Comparison of ENCODE assay signal across 8 mouse cellular contexts in genomic region chr7:44433371-44433770, GRCm38 (mm10). TPM values are rescaled to one million over a fixed set of nuclear protein-coding genes. Genes with fewer than 3 reads are reported as not detected.
DNase-seq lines count a peak whose midpoint lies in the region; ATAC-seq and TF ChIP-seq lines count a peak whose summit lies in the region.

No protein-coding gene starts in this region.

- no peak for TF ChIP-seq POLR2A in kidney, adult 2 months (IDR thresholded peaks at IDR 0.05; ENCODE audit: low read depth, low read length)

- no peak for DNase-seq in kidney, adult 2 months
- peak; percentile 98 for DNase-seq in ZHBTc4 (ENCODE audit: low read depth, low spot score)
- peak; percentile 78 for DNase-seq in forebrain, postnatal 0 days
- no peak for DNase-seq in layer of hippocampus, adult 11-12 months (ENCODE audit: low spot score)
- no peak for DNase-seq in layer of hippocampus, postnatal 10 days (ENCODE audit: low spot score in 2 of 2)
- no peak for DNase-seq in heart, postnatal 4 days

- peak; percentile 35; the same call in 1 of the 2 replicates for ATAC-seq in kidney, embryonic 16.5 days (ENCODE audit: low FRiP score, low TSS enrichment)
- ATAC-seq in forebrain, postnatal 0 days, result peak; percentile 65
- peak; percentile 37 for ATAC-seq in megakaryocyte-erythroid progenitor cell, adult 5-6 weeks (replicated peaks; ENCODE audit: low FRiP score, low TSS enrichment, poor library complexity, severe bottlenecking)

- no peak overlapping the region for H3K27ac ChIP-seq in kidney, embryonic 16.5 days (ENCODE audit: low read length)
- H3K27ac ChIP-seq in kidney, adult 2 months (ENCODE audit: insufficient read depth, low read depth, low read length), result no peak overlapping the region
- no peak overlapping the region for H3K27ac ChIP-seq in forebrain, postnatal 0 days (ENCODE audit: low read depth, low read length)

- H3K4me3 ChIP-seq in kidney, embryonic 16.5 days (ENCODE audit: low read length), result no peak overlapping the region
- no peak overlapping the region for H3K4me3 ChIP-seq in kidney, adult 2 months (ENCODE audit: insufficient read depth, low read depth, low read length)
- no peak overlapping the region for H3K4me3 ChIP-seq in forebrain, postnatal 0 days (ENCODE audit: low read depth, low read length)

- H3K4me2 ChIP-seq in kidney, embryonic 16.5 days (replicated peaks; ENCODE audit: low read depth, low read length), result no peak overlapping the region
- H3K4me2 ChIP-seq in forebrain, postnatal 0 days (ENCODE audit: low read depth), result no peak overlapping the region

- H3K4me1 ChIP-seq in kidney, embryonic 16.5 days (ENCODE audit: insufficient read depth, low read length), result peaks cover 9% of the 10 kb centered on the region
- no peaks in the 10 kb centered on the region for H3K4me1 ChIP-seq in kidney, adult 2 months (ENCODE audit: control insufficient read depth, insufficient read depth, low read length)
- H3K4me1 ChIP-seq in forebrain, postnatal 0 days (ENCODE audit: insufficient read depth), result peaks cover 13% of the 10 kb centered on the region; the same call in 1 of the 2 replicates

- H3K27me3 ChIP-seq in kidney, embryonic 16.5 days (ENCODE audit: insufficient read depth, low read length), result peaks cover 39% of the 10 kb centered on the region
- H3K27me3 ChIP-seq in kidney, adult 2 months (replicated peaks; ENCODE audit: control insufficient read depth, insufficient read depth, low read length), result peaks cover 2% of the 10 kb centered on the region; the same call in 1 of the 2 replicates
- H3K27me3 ChIP-seq in forebrain, postnatal 0 days (ENCODE audit: insufficient read depth, low read length), result no peaks in the 10 kb centered on the region

- no peaks in the 10 kb centered on the region for H3K36me3 ChIP-seq in kidney, embryonic 16.5 days (ENCODE audit: insufficient read depth, low read length)
- H3K36me3 ChIP-seq in kidney, adult 2 months (ENCODE audit: control insufficient read depth, insufficient read depth, low read length), result no peaks in the 10 kb centered on the region
- H3K36me3 ChIP-seq in forebrain, postnatal 0 days (ENCODE audit: insufficient read depth), result peaks cover 12% of the 10 kb centered on the region; the same call in 1 of the 2 replicates

- no peak for TF ChIP-seq CTCF in kidney, adult 2 months (conservative IDR thresholded peaks at IDR 0.05; ENCODE audit: insufficient read depth, insufficient read length, low read depth, low read length)
- TF ChIP-seq CTCF in forebrain, postnatal 0 days (IDR thresholded peaks at IDR 0.05; ENCODE audit: low read depth), result no peak

- H3K9me3 ChIP-seq in kidney, embryonic 16.5 days (ENCODE audit: low read length), result no peaks in the 10 kb centered on the region
- no peaks in the 10 kb centered on the region for H3K9me3 ChIP-seq in forebrain, postnatal 0 days (ENCODE audit: low read length)

- WGBS in kidney, embryonic 16.5 days, result 5% methylated on average over 7 of the region's 7 CpGs
- WGBS in kidney, adult 2 months, result 6% methylated on average over 7 of the region's 7 CpGs
- WGBS in forebrain, postnatal 0 days, result 14% methylated on average over 7 of the region's 7 CpGs

- no peak overlapping the region for H3K9ac ChIP-seq in kidney, embryonic 16.5 days (replicated peaks; ENCODE audit: low read length)
- no peak overlapping the region for H3K9ac ChIP-seq in forebrain, postnatal 0 days

RNA-seq across cellular contexts. Expression of gene Lrrc4b, which starts 4.6 kb away (rescaled TPM):
- polyA plus RNA-seq in kidney, embryonic 16.5 days (2015; fragmentation: Nextera tagmentation; extraction: Ambion mirVana), result 0.25 and 0.32 TPM in 2 replicates
- 0.30 and 0.52 TPM in 2 replicates for polyA plus RNA-seq in kidney, adult 2 months (2012; rRNA removed)
- total RNA-seq in forebrain, postnatal 0 days (2014; rRNA removed), result 347 and 391 TPM in 2 replicates
- 19.5 and 22.2 TPM in 2 replicates for polyA plus RNA-seq in forebrain, postnatal 0 days (2015; fragmentation: Nextera tagmentation; extraction: Ambion mirVana)
- not detected in 2 replicates for total RNA-seq in megakaryocyte-erythroid progenitor cell, adult 5-6 weeks (2014; fragmentation: Nextera tagmentation)
- not detected in 2 replicates for total RNA-seq in megakaryocyte-erythroid progenitor cell, adult 5-6 weeks (2017)
- total RNA-seq in layer of hippocampus, postnatal 10 days (2021), result 100 to 1,000 TPM; 338 to 365 TPM
- 10 to 100 TPM; 50.2 to 51.9 TPM for total RNA-seq in heart, postnatal 4 days (2021)

RNA-seq across cellular contexts. Expression of gene Aspdh, which starts 31.8 kb away (rescaled TPM):
- 6.9 and 7.7 TPM in 2 replicates for polyA plus RNA-seq in kidney, embryonic 16.5 days (2015; fragmentation: Nextera tagmentation; extraction: Ambion mirVana)
- 224 and 293 TPM in 2 replicates for polyA plus RNA-seq in kidney, adult 2 months (2012; rRNA removed)
- total RNA-seq in forebrain, postnatal 0 days (2014; rRNA removed), result 4.4 and 20.3 TPM in 2 replicates
- polyA plus RNA-seq in forebrain, postnatal 0 days (2015; fragmentation: Nextera tagmentation; extraction: Ambion mirVana), result 1.6 and 2.2 TPM in 2 replicates
- total RNA-seq in megakaryocyte-erythroid progenitor cell, adult 5-6 weeks (2014; fragmentation: Nextera tagmentation), result not detected in 2 replicates
- total RNA-seq in megakaryocyte-erythroid progenitor cell, adult 5-6 weeks (2017), result not detected in 2 replicates
- 10 to 100 TPM; 13.0 to 16.5 TPM for total RNA-seq in layer of hippocampus, postnatal 10 days (2021)
- total RNA-seq in heart, postnatal 4 days (2021), result 1 to 10 TPM; 2.2 TPM

RNA-seq across cellular contexts. Expression of gene Josd2, which starts 34.4 kb away (rescaled TPM):
- 88.1 and 89.5 TPM in 2 replicates for polyA plus RNA-seq in kidney, embryonic 16.5 days (2015; fragmentation: Nextera tagmentation; extraction: Ambion mirVana)
- 92.8 and 129 TPM in 2 replicates for polyA plus RNA-seq in kidney, adult 2 months (2012; rRNA removed)
- total RNA-seq in forebrain, postnatal 0 days (2014; rRNA removed), result 27.6 and 39.3 TPM in 2 replicates
- 28.6 and 31.7 TPM in 2 replicates for polyA plus RNA-seq in forebrain, postnatal 0 days (2015; fragmentation: Nextera tagmentation; extraction: Ambion mirVana)
- total RNA-seq in megakaryocyte-erythroid progenitor cell, adult 5-6 weeks (2014; fragmentation: Nextera tagmentation), result 73.4 and 96.5 TPM in 2 replicates
- total RNA-seq in megakaryocyte-erythroid progenitor cell, adult 5-6 weeks (2017), result 25.0 and 30.6 TPM in 2 replicates
- 10 to 100 TPM; 38.7 to 41.1 TPM for total RNA-seq in layer of hippocampus, postnatal 10 days (2021)
- 10 to 100 TPM; 71.8 to 81.4 TPM for total RNA-seq in heart, postnatal 4 days (2021)

RNA-seq across cellular contexts. Expression of gene 1700008O03Rik, which starts 47.8 kb away (rescaled TPM):
- 0.64 and 1.1 TPM in 2 replicates for polyA plus RNA-seq in kidney, embryonic 16.5 days (2015; fragmentation: Nextera tagmentation; extraction: Ambion mirVana)
- polyA plus RNA-seq in kidney, adult 2 months (2012; rRNA removed), result 0.69 and 0.75 TPM in 2 replicates
- total RNA-seq in forebrain, postnatal 0 days (2014; rRNA removed), result 1.3 and 7.3 TPM in 2 replicates
- polyA plus RNA-seq in forebrain, postnatal 0 days (2015; fragmentation: Nextera tagmentation; extraction: Ambion mirVana), result 2.7 and 3.5 TPM in 2 replicates
- total RNA-seq in megakaryocyte-erythroid progenitor cell, adult 5-6 weeks (2014; fragmentation: Nextera tagmentation), result not detected in 2 replicates
- 0.65 TPM in 1 of 2 replicates, not detected in the other for total RNA-seq in megakaryocyte-erythroid progenitor cell, adult 5-6 weeks (2017)
- total RNA-seq in layer of hippocampus, postnatal 10 days (2021), result 1 to 10 TPM; 4.3 to 5.0 TPM
- not detected for total RNA-seq in heart, postnatal 4 days (2021)

RNA-seq across cellular contexts. Expression of gene Syt3, which starts 49.5 kb away (rescaled TPM):
- 2.7 and 3.4 TPM in 2 replicates for polyA plus RNA-seq in kidney, embryonic 16.5 days (2015; fragmentation: Nextera tagmentation; extraction: Ambion mirVana)
- polyA plus RNA-seq in kidney, adult 2 months (2012; rRNA removed), result 12.0 and 12.9 TPM in 2 replicates
- 48.2 and 77.2 TPM in 2 replicates for total RNA-seq in forebrain, postnatal 0 days (2014; rRNA removed)
- 43.9 and 55.0 TPM in 2 replicates for polyA plus RNA-seq in forebrain, postnatal 0 days (2015; fragmentation: Nextera tagmentation; extraction: Ambion mirVana)
- total RNA-seq in megakaryocyte-erythroid progenitor cell, adult 5-6 weeks (2014; fragmentation: Nextera tagmentation), result not detected in 2 replicates
- 0.61 TPM in 1 of 2 replicates, not detected in the other for total RNA-seq in megakaryocyte-erythroid progenitor cell, adult 5-6 weeks (2017)
- 10 to 100 TPM; 84.0 to 90.2 TPM for total RNA-seq in layer of hippocampus, postnatal 10 days (2021)
- total RNA-seq in heart, postnatal 4 days (2021), result 1 to 10 TPM in 1 of 2 experiments, under 1 TPM in 1; 0.88 to 1.4 TPM

Comparison
In these comparisons a context has a peak if more than half of its experiments do, and no peak if none do; other contexts are left out.
1. DNase-seq: peak in ZHBTc4 (single experiment) and forebrain, postnatal 0 days (single experiment); none in kidney, adult 2 months (single experiment), layer of hippocampus, adult 11-12 months (single experiment), layer of hippocampus, postnatal 10 days (0 of 2) and heart, postnatal 4 days (single experiment).
2. RNA of gene Lrrc4b, which starts 4.6 kb away (total RNA-seq): 347 to 391 TPM in forebrain, postnatal 0 days, 338 to 365 TPM in layer of hippocampus, postnatal 10 days and 50.2 to 51.9 TPM in heart, postnatal 4 days; not detected in megakaryocyte-erythroid progenitor cell, adult 5-6 weeks; every median in the first group is over 10 times any median in the second.
3. Peak in every context shown above with its lines, with median percentiles within 50 percentile points of each other: ATAC-seq.